Mouse (Mus musculus) heart, adult 11 months (tissue): Measurements from ENCODE around the gene Aldh1a2.
A peak's percentile ranks its signal among the peaks of the same experiment; 100 is the strongest.

Source experiments
- DNase-seq: peaks from one replicate; pipeline ENCODE4 v3.0.0; 2022

The Aldh1a2 gene

DNA sequence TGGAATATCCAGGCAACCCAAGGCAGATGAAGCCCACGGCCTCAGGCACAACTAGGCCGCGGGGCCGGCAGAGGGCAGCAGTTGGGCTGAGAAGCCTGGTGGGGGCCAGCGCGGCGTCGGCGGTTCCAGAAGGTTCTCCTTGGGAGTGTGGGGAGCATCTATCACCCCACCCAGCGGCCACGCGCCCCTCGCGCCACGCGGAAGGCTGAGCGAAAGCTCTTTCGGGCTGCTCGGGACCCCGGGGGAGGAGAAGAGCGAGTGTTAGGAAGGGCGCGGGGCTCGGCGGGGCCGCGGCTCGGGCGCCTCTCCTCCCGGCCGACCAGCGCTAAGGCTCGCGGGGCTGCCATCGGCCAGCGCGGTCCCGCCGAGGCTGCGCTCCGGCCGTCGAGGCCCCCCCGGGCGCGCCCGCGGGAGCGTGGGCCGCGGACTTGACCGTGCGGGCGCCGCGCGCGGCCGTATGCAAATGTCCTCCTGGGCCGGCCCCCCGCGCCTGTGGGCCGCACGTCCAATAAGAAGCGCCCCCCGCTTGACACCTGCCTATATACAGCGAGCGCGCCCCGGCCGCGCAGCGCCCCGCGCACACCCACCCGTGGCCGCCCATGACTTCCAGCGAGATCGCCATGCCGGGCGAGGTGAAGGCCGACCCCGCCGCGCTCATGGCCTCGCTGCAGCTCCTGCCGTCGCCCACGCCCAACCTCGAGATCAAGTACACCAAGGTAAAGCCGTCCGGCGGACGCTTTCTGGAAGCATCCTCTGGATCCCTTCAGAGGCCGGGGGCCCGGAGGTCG lies at the start of gene Aldh1a2:
Aldh1a2 (plus strand) TSS at position 542 of the 788 bp plus-strand sequence.
- peak; percentile 97 for DNase-seq

DNA sequence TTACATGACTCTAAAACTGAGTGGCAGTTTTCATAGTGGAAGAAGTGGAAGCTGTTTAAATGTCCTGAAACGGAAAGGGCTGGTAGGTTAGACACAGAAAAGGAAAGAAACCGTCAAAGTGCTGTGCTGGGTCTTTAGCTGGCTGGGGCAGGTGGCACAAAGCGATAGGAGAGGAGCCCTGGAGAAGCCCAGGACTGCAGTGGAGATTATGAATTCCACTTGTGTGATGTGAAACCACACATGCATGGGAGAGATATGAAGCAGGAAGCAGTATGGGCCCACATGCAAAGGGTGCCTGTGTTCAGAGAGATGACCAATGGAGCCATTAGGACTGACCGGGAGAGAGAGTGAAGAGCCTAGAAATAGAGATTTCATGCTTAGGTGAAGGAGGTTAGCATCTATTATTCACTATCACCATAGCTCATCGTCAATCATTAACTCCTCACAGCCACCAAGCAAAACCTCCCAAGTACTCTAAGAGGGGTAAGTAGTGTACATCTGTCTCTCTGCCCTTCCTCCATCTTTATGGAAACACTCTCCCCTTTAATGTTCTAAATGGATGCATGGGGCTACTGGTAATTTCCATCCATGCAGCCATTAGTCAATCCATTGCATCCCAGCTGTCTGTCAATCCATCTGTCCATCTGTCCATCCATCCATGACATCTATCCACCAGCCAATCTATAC lies 49.4 kb upstream of the Aldh1a2 start:
- peak; percentile 59 for DNase-seq

GRCm38 (mm10) chr9:71166871-71167465 lies 48.6 kb upstream of the Aldh1a2 start:
- DNase-seq = peak; percentile 94

DNA sequence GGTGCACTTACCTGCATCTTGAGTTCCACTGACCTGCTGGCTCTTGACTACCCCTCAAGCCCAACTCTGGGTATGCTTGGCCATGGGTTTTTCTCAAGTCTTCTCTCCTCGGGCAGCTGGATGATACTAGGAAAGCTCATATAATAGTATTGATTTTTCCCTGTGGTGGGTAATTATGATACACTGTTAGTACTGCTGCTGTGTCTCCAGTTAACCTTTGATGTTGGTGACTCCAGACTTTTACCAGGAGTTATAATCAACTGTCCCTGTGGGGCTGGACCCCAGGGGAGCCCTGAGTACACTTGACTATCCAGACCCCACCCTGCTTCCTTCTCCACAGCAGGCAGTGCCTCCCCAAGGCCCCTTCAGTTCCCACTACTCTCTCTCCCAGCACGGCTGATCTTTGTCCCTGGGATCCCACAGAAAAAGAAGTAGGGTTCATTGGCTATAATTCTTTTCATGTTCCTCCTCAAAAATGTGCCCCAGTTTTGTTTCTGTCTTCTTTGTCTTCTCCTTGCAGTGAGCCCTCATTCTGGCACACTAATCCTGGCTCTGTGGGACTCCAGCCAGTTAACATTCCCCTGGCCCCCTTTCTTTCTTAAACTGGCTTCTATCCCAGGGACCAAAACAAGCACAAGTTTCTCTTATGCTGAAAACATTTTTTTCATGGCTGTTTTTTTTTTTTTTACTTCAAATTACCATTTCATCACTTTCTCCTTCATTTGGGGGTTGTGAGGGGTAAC lies 47.9 kb upstream of the Aldh1a2 start:
- peak; percentile 76 for DNase-seq

GRCm38 (mm10) chr9:71168511-71168910 lies 47.1 kb upstream of the Aldh1a2 start, which contains the start of gene Aqp9:
Aqp9 (minus strand) TSS chr9:71168682.
- DNase-seq = peak; percentile 59

DNA sequence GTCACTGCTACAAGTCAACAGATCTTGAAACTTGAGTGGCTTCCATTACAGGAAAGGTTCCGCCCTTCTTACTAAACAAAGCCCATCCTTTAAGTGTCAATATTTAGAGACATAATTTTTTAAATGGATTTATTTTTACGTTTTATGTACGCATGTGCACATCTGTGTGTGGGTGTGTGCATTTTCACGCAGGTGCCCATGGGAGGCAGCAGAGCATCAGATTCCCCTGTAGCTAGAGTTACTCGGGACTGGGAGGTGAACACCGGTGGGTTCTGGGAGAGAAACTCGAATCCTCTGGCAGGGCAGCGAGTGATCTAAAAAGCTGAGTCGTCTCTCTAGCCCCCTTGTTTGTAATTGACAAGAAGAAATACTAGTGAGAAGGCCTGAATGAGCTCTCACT lies 42.1 kb upstream of the Aldh1a2 start:
- peak; percentile 34 for DNase-seq

GRCm38 (mm10) chr9:71174316-71174975 lies 41.1 kb upstream of the Aldh1a2 start:
- DNase-seq = peak; percentile 61

- peak; percentile 14 for DNase-seq
Observed at GRCm38 (mm10) chr9:71175686-71176085, 39.9 kb upstream of the Aldh1a2 start.

- DNase-seq = no peak
Observed at GRCm38 (mm10) chr9:71179276-71179896, 36.2 kb upstream of the Aldh1a2 start.

DNA sequence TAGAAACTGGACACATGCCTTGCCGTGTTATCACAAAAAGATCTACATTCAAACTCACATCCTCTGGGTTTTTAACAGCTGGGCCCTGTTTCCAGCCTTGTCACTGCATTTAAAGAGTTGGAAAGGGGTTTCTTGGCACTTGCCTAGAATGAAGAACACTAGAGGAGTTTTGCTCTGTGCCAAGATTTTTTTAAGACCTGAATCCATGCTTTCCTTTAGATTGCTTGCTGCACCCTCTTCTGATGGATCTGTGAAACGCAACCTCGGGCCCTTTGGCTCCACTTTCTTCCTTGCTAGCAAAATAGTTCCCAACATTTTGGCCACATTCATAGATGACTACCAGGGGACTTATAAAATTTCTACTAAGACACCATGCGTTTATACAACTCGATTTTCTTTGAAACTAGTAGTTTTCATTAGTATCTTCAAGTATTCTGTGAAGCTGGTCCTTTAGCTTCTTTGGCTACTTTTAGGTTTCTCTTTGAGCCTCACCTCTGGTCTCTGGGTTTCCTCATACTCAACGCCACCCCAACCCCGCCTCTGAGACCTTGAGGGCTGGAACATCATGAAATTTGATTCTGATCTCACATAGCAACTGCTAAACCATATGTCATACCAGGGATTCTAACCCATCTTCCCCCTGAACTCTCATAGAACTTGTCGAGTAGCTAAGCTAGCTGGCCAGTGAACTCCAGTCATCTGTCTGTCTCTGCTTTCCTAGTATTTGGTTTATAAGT lies 35.5 kb upstream of the Aldh1a2 start:
- peak; percentile 44 for DNase-seq

- DNase-seq = no peak
Observed at GRCm38 (mm10) chr9:71185285-71185684, 30.3 kb upstream of the Aldh1a2 start.

- DNase-seq = no peak
Observed at GRCm38 (mm10) chr9:71185823-71186222, 29.8 kb upstream of the Aldh1a2 start.

- peak; percentile 23 for DNase-seq
Observed at GRCm38 (mm10) chr9:71187396-71187795, 28.2 kb upstream of the Aldh1a2 start.

DNA sequence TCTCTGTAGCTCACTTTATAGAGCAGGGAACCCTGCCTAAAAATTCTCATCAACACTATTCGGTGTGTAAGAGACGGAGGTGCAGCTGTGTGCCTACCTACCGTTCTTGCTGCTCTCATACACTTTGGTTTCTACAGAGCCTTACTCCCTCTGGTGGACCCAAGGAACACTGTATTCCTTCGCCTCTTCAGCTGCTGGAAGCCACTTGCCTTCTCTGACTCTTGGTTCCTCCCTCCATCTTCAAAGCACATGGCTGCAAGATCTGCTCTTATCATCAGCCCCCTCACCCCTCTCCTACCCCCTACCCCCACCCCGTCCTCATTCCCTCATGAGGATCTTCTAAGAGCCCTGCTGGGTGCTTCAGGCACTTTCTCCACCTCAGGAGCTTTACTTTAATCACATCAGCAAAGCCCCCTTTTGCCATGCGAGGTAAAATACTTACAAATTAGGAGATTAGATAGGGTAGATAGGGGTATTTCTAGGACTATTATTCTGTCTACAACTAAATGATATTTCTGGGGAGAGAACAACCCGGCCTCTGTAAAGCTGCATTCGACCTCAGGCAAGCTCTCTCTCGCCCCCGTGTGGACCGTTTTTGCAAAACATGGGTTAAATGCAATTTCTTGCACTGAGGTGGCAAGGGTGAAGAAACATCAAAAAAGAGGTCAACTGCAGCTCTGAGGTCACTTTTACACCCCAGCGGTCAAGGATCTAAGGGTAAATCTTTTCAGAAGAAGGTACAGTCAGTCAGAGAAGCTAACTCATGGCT lies 26.8 kb upstream of the Aldh1a2 start:
- peak; percentile 89 for DNase-seq

DNA sequence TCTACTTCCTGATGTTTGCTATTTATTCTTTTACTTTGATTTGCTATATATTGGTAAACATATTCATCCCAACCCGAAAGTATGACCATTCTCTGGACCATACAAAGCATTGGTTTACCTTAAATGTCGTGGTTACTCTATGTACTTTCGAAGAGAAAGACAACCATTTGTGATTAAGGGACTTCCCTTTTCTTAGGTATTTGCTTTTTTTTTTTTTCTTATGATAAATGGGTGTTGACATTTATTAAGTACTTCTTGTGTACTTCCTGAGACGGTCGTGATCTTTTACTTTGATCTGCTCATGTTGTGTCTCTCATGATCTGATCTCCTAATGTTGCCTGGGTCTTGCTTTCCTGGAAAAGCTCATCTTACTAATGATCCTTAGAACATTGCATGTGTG lies 16.8 kb upstream of the Aldh1a2 start:
- no peak for DNase-seq

GRCm38 (mm10) chr9:71202265-71202664 lies 13.3 kb upstream of the Aldh1a2 start:
- DNase-seq = no peak

DNA sequence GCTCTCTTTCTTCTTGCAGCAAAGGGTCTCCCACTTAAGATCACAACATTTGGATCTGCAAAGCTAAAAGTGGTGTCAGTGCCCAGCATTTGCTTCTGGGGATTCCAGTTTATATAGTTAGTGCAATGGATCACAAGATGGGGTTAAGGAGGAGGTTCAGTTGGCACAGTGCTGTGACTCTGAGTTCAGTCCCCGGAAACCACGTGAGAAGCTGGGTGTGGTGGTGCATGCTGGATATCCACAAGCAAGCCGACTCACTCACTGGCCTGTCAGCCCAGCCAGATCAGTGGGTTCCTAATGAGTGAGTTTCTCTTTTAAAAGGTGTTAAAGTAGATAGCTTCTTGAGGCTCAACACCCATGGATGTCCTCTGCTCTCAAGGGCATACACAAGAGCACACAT lies 6.3 kb upstream of the Aldh1a2 start:
- DNase-seq = peak; percentile 75

- DNase-seq = peak; percentile 70
Observed at GRCm38 (mm10) chr9:71210870-71211269, 4.7 kb upstream of the Aldh1a2 start.

DNA sequence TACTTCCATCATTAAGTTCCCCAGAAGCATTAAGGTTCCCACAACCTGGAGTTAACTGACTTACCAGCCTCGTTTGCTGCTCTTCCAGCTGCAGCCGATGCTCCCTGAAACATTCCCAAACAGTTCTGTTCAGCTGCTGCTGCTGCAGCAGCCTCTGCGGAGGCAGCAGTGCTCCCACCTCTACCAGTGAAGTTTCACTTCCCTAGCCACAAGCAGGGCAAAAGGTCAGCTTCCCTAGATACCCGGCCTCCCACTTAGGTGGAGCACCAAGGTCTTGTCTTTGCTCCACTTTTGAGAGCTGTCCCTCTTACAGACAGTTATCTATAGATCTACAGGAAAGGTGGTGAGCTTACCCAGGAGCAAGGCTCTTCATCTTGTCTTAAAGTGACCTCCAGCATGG lies 2.0 kb upstream of the Aldh1a2 start:
- DNase-seq = peak; percentile 89
